Mouse (Mus musculus) forebrain, embryonic 16.5 days (tissue): ENCODE data around the gene Mob3b. TPM values are rescaled to one million over a fixed set of nuclear protein-coding genes. Genes with fewer than 3 reads are reported as not detected.

Experiments used
- ATAC-seq: fragments of 200-750 bp; cut with Nextera tagmentation; 2 replicates; pipeline ENCODE4 v1.8.0; 2017; ENCODE audit warnings: mild to moderate bottlenecking, moderate library complexity
- H3K27ac ChIP-seq: fragments of 300-500 bp; sonication (generic); 2 replicates; pipeline ENCODE4 v1.5.1; 2014; ENCODE audit warnings: low read length, control low read depth
- H3K27me3 ChIP-seq: fragments of 300-500 bp; sonication (generic); replicated peaks from 2 replicates; pipeline ENCODE4 v1.6.1; 2014; ENCODE audit warnings: low read length; ENCODE audit not compliant: control insufficient read depth, insufficient read depth
- H3K36me3 ChIP-seq: fragments of 300-500 bp; sonication (generic); 2 replicates; pipeline ENCODE4 v1.6.1; 2014; ENCODE audit not compliant: control insufficient read depth, insufficient read depth
- H3K4me1 ChIP-seq: fragments of 300-500 bp; sonication (generic); replicated peaks from 2 replicates; pipeline ENCODE4 v1.6.1; 2014; ENCODE audit warnings: low read length; ENCODE audit not compliant: control insufficient read depth, insufficient read depth
- H3K4me2 ChIP-seq: fragments of 300-500 bp; sonication (generic); 2 replicates; pipeline ENCODE4 v1.6.1; 2014; ENCODE audit warnings: mild to moderate bottlenecking, low read length, control low read depth
- H3K4me3 ChIP-seq: fragments of 300-500 bp; sonication (generic); replicated peaks from 2 replicates; pipeline ENCODE4 v1.5.1; 2014; ENCODE audit warnings: mild to moderate bottlenecking, low read length, control low read depth
- H3K9ac ChIP-seq: fragments of 300-500 bp; sonication (generic); replicated peaks from 2 replicates; pipeline ENCODE4 v1.6.1; 2014; ENCODE audit warnings: low read depth, low read length, control low read depth
- H3K9me3 ChIP-seq: fragments of 300-500 bp; sonication (generic); 2 replicates; pipeline ENCODE4 v1.6.1; 2016; ENCODE audit warnings: low read length; ENCODE audit not compliant: control insufficient read depth
- WGBS: fragments of 180-500 bp; shearing (Covaris S2); extraction: QIAGEN DNeasy Blood & Tissue Kit; methylation state at CpG from one replicate; pipeline ENCODE4 v1.1.7; 2014; 5-methylcytosine and 5-hydroxymethylcytosine counted together
- polyA plus RNA-seq: library from polyadenylated mRNA; unstranded; fragments of >200 nt; fragmentation: Nextera tagmentation; extraction: Ambion mirVana; gene quantifications from 2 replicates; pipeline ENCODE4 v1.2.1, GENCODE M21; 2015

The Mob3b gene
- polyA plus RNA-seq, 1 experiment from 2014 or later: 4.3 TPM

GRCm38 (mm10) chr4:35065075-35065838 lies 92.0 kb downstream of the Mob3b start:
- no peak overlapping the region for H3K4me2 ChIP-seq
- no peak overlapping the region for H3K4me3 ChIP-seq
- no peak overlapping the region for H3K27ac ChIP-seq
- no peaks in the 10 kb centered on the region for H3K36me3 ChIP-seq
- WGBS: 32% methylated on average over 15 of the region's 15 CpGs
- ATAC-seq: 0 out of 2 replicates have a peak, but pooled peaks have one; percentile 31
- no peak overlapping the region for H3K9ac ChIP-seq
- no peaks in the 10 kb centered on the region for H3K27me3 ChIP-seq
- H3K4me1 ChIP-seq: peaks cover 8% of the 10 kb centered on the region
- no peaks in the 10 kb centered on the region for H3K9me3 ChIP-seq

DNA sequence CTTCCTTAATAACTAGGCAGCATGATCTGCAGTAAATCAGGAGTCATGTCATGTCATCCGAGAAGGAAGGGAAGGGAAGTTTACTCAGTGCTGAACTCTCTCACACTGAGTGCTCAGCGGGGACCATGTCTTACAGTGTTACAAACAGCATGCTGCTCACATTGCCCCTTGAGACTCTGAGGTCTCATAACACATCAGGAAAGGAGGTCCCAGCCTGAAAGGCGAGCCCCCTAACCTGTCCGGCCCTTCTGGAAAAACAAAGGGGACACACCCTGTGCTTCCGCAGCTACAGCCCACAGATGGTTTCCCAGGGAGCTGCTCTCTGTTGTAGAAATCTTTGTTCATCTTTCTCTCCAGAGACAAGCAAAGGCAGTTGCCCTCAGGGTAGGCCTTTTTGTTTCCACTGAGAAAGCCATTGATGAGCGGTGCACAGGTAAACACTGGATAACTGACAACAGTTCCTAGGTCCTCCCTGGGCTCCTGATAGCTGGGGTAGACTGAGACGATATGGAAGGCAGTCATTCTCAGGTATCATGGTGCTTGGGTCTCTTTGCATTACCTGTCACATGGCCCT lies 94.1 kb downstream of the Mob3b start:
- Histone ChIP-seq H3K36me3 (no peaks in the 10 kb centered on the region), H3K4me1 (peaks cover 8% of the 10 kb centered on the region), H3K27ac (no peak overlapping the region), H3K4me3 (no peak overlapping the region), H3K27me3 (no peaks in the 10 kb centered on the region), H3K4me2 (no peak overlapping the region), H3K9me3 (no peaks in the 10 kb centered on the region), H3K9ac (no peak overlapping the region)
- no peak for ATAC-seq
- WGBS: 74% methylated on average over 7 of the region's 7 CpGs

- WGBS: 81% methylated on average over 1 of the region's 1 CpGs
- peaks cover 8% of the 10 kb centered on the region for H3K4me1 ChIP-seq
- H3K4me2 ChIP-seq: no peak overlapping the region
- ATAC-seq: no peak
- no peak overlapping the region for H3K27ac ChIP-seq
- no peaks in the 10 kb centered on the region for H3K36me3 ChIP-seq
- no peak overlapping the region for H3K9ac ChIP-seq
- no peaks in the 10 kb centered on the region for H3K27me3 ChIP-seq
- H3K9me3 ChIP-seq: no peaks in the 10 kb centered on the region
- no peak overlapping the region for H3K4me3 ChIP-seq
Observed at GRCm38 (mm10) chr4:35060964-35061363, 96.3 kb downstream of the Mob3b start.

- Histone ChIP-seq H3K4me1 (peaks cover 3% of the 10 kb centered on the region), H3K4me3 (no peak overlapping the region), H3K4me2 (no peak overlapping the region), H3K9me3 (no peaks in the 10 kb centered on the region), H3K36me3 (no peaks in the 10 kb centered on the region), H3K9ac (no peak overlapping the region), H3K27ac (no peak overlapping the region), H3K27me3 (no peaks in the 10 kb centered on the region)
- WGBS: 75% methylated on average over 3 of the region's 3 CpGs
- ATAC-seq: no peak
Observed at GRCm38 (mm10) chr4:35060401-35060800, 96.9 kb downstream of the Mob3b start.

- no peak overlapping the region for H3K9ac ChIP-seq
- no peak overlapping the region for H3K4me3 ChIP-seq
- H3K27ac ChIP-seq: no peak overlapping the region
- no peak overlapping the region for H3K4me2 ChIP-seq
- WGBS: 95% methylated on average over 2 of the region's 2 CpGs
- no peaks in the 10 kb centered on the region for H3K27me3 ChIP-seq
- no peaks in the 10 kb centered on the region for H3K9me3 ChIP-seq
- H3K36me3 ChIP-seq: no peaks in the 10 kb centered on the region
- no peak for ATAC-seq
- no peaks in the 10 kb centered on the region; the same call in 1 of the 2 replicates for H3K4me1 ChIP-seq
Observed at GRCm38 (mm10) chr4:35054362-35054761, 102.9 kb downstream of the Mob3b start.

GRCm38 (mm10) chr4:35052174-35052942 lies 104.9 kb downstream of the Mob3b start:
- 85% methylated on average over 6 of the region's 6 CpGs for WGBS
- H3K9ac ChIP-seq: no peak overlapping the region
- no peak for ATAC-seq
- no peak overlapping the region for H3K4me2 ChIP-seq
- H3K9me3 ChIP-seq: no peaks in the 10 kb centered on the region
- no peak overlapping the region for H3K4me3 ChIP-seq
- H3K27ac ChIP-seq: no peak overlapping the region
- no peaks in the 10 kb centered on the region for H3K36me3 ChIP-seq
- H3K4me1 ChIP-seq: no peaks in the 10 kb centered on the region; the same call in 1 of the 2 replicates
- no peaks in the 10 kb centered on the region for H3K27me3 ChIP-seq

GRCm38 (mm10) chr4:35051152-35051551 lies 106.1 kb downstream of the Mob3b start:
- ATAC-seq: no peak
- Histone ChIP-seq H3K4me3 (no peak overlapping the region), H3K27ac (no peak overlapping the region), H3K4me1 (no peaks in the 10 kb centered on the region; the same call in 1 of the 2 replicates), H3K27me3 (no peaks in the 10 kb centered on the region), H3K9ac (no peak overlapping the region), H3K9me3 (no peaks in the 10 kb centered on the region), H3K36me3 (no peaks in the 10 kb centered on the region), H3K4me2 (no peak overlapping the region)
- 65% methylated on average over 7 of the region's 7 CpGs for WGBS

- Histone ChIP-seq H3K27ac (no peak overlapping the region), H3K4me2 (no peak overlapping the region), H3K9me3 (no peaks in the 10 kb centered on the region), H3K36me3 (no peaks in the 10 kb centered on the region), H3K4me1 (no peaks in the 10 kb centered on the region; the same call in 1 of the 2 replicates), H3K9ac (no peak overlapping the region), H3K27me3 (no peaks in the 10 kb centered on the region), H3K4me3 (no peak overlapping the region)
- ATAC-seq: no peak
- WGBS: 79% methylated on average over 5 of the region's 5 CpGs
Observed at GRCm38 (mm10) chr4:35049742-35050058, 107.6 kb downstream of the Mob3b start.

GRCm38 (mm10) chr4:35049036-35049741 lies 108.1 kb downstream of the Mob3b start:
- Histone ChIP-seq H3K4me3 (no peak overlapping the region), H3K4me2 (no peak overlapping the region), H3K27me3 (no peaks in the 10 kb centered on the region), H3K36me3 (no peaks in the 10 kb centered on the region), H3K4me1 (no peaks in the 10 kb centered on the region; the same call in 1 of the 2 replicates), H3K9me3 (no peaks in the 10 kb centered on the region), H3K9ac (no peak overlapping the region), H3K27ac (no peak overlapping the region)
- WGBS: 42% methylated on average over 9 of the region's 9 CpGs
- no peak for ATAC-seq
